Mouse (Mus musculus): ENCODE measurements at regions not wholly inside any gene's neighbourhood (a gene's known extent, or its start where the extent isn't known, plus 50 kb on each side); places are given as distances from the start of the nearest gene placed in this dataset.

DNA sequence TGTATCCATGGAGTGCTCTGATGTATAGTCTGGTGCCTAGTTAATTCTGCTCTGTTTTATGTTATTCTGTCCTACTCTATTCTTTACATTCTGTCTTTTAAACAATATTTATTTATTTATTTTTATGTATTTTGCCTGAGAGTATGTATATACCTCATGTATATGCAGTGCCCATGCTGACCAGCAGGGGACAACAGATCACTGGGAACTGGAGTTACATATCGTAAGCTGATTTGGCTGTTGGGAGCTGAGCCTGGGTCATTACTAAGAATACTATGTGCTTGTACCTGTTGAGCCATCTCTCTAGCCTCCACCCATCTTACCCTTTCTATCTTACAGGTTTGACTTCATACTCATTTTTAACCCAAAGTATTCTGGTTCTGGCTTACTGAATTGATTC is 251.8 kb downstream of the Sec16b start:
- Histone ChIP-seq H3K4me2 (no peak overlapping the region), H3K9me3 (no peaks in the 10 kb centered on the region), H3K36me3 (replicated peaks) (no peaks in the 10 kb centered on the region), H3K4me1 (peaks cover 10% of the 10 kb centered on the region; the same call in 1 of the 2 replicates), H3K27me3 (no peaks in the 10 kb centered on the region), H3K4me3 (replicated peaks) (no peak overlapping the region), H3K27ac (no peak overlapping the region), H3K9ac (no peak overlapping the region)
- ATAC-seq (ENCODE audit: low FRiP score) = no peak
- WGBS = 93% methylated on average over 1 of the region's 1 CpGs

DNA sequence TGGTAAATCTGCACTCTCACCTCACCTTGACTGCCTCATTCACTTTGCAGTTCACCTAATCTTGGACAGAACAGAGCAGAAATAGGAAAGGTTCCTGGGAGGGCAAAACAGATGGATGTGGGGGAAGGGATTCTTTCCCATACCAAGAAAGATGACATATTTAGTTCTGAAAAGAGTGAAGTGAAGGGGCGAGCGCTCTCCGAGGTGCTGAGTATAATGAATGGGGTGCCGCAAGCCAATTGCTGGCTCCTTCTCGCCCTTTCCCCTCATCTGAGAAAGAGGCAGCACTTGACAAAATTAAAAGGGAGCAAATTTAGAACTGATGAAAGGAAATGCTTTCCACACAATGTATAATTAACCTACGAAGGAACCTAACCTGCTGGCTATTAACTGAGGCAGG is 261.7 kb downstream of the Sec16b start:
- ATAC-seq (ENCODE audit: low FRiP score) = no peak; the same call in 1 of the 2 replicates
- Histone ChIP-seq H3K4me3 (replicated peaks) (no peak overlapping the region), H3K36me3 (replicated peaks) (no peaks in the 10 kb centered on the region), H3K9ac (no peak overlapping the region), H3K4me1 (no peaks in the 10 kb centered on the region), H3K27me3 (no peaks in the 10 kb centered on the region), H3K27ac (no peak overlapping the region), H3K9me3 (no peaks in the 10 kb centered on the region), H3K4me2 (no peak overlapping the region)
- WGBS = 34% methylated on average over 6 of the region's 6 CpGs

DNA sequence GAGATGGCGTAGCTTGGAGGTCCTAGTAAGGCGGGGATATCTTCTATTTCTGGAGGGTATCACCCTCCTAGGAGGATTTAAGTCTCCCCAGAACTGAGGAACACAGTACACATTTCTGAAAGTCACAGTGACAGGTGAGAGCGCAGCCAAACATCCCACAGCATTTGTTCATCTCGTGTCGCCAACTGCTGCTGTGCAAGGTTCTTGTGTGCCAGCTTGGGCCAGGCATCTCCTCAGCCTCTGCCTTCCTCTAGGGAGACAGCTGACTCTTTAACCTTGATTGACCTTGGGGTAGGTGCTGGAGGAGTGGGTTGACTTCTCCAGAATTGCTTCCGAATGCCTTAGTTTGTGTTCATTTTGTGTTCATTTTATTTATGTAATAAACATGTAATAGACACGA is 291.2 kb downstream of the Sec16b start:
- no peak overlapping the region for H3K9ac ChIP-seq
- H3K9me3 ChIP-seq = no peaks in the 10 kb centered on the region
- no peak for ATAC-seq (ENCODE audit: low FRiP score)
- H3K4me3 ChIP-seq (replicated peaks) = no peak overlapping the region
- 94% methylated on average over 7 of the region's 7 CpGs for WGBS
- no peak overlapping the region for H3K4me2 ChIP-seq
- no peaks in the 10 kb centered on the region for H3K36me3 ChIP-seq (replicated peaks)
- peaks cover 7% of the 10 kb centered on the region; the same call in 1 of the 2 replicates for H3K4me1 ChIP-seq
- no peaks in the 10 kb centered on the region for H3K27me3 ChIP-seq
- no peak overlapping the region for H3K27ac ChIP-seq

DNA sequence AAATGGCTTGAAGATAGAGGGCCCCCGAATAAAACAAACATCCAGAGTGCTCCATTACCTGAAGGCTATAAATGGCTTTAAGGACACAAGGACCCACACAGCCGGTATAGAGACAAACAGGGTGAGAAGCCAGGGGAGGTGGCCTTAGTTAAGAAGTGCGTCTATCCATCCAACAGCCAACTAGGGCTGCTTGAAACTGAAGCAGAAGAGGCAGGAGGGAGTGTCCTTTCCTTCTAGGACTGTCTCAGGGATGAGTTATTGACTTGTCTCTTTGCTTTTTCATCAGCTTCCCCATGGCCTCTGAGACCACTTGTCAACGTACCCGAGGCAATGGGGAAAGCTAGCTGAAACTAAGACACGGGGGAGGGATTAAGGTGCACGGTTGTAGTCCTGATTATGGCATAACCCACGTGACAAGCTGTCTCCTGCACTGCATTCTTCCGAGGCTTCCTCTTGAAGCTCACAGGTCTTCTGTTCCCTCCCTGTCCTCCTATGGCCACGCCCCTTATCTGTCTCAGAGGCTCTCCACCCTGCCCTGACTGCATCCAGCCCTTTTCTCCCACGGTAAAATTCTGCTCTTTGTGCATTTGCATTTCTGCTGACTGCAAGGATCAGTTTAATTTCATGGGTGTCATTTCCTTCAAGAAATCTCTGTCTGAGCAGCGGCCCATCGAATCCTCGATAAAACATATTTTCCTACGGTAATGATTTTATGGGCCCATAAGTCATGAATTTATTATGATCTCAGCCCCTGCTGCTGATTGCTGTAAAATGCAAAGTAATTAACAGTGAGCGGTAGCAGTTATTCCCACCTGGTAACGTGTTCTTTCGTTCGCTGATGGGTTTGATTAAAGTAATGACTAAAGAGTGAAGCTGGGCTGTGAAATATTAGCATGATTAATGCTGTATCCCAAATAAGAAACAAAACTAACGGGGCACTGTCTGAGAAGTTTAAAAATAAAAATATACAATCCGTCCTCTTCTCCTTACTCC is 292.3 kb downstream of the Sec16b start:
- Histone ChIP-seq H3K4me2 (no peak overlapping the region), H3K27ac (0 out of 2 replicates have a peak overlapping the region, but pooled peaks have one; percentile 25), H3K9ac (no peak overlapping the region), H3K4me1 (peaks cover 7% of the 10 kb centered on the region; the same call in 1 of the 2 replicates), H3K27me3 (no peaks in the 10 kb centered on the region), H3K4me3 (replicated peaks) (no peak overlapping the region), H3K36me3 (replicated peaks) (no peaks in the 10 kb centered on the region), H3K9me3 (no peaks in the 10 kb centered on the region)
- 65% methylated on average over 21 of the region's 21 CpGs for WGBS
- no peak for ATAC-seq (ENCODE audit: low FRiP score)

DNA sequence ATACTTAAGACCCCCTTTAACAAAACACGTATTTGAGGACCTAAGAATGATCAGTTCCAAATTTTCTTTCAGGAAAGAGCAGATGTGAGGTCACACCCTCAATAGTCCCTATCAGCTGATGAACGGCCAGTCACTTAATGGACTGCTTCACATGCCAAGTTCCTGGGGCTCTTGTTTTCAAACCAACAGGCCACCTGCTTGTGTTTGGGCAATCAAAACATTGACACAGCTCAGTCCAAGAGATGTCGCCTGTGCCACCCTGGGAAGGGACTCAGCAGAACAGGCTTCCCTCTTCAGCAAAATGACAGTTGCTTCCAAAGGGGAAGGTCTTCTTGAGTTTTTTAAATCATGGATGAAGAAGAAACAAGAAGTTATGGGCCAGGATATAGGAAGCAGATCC is 294.6 kb downstream of the Sec16b start:
- Histone ChIP-seq H3K4me2 (no peak overlapping the region), H3K27me3 (no peaks in the 10 kb centered on the region), H3K36me3 (replicated peaks) (no peaks in the 10 kb centered on the region), H3K4me3 (replicated peaks) (no peak overlapping the region), H3K9ac (no peak overlapping the region), H3K4me1 (peaks cover 7% of the 10 kb centered on the region; the same call in 1 of the 2 replicates), H3K9me3 (no peaks in the 10 kb centered on the region), H3K27ac (no peak overlapping the region)
- 72% methylated on average over 3 of the region's 3 CpGs for WGBS
- ATAC-seq (ENCODE audit: low FRiP score) = no peak

DNA sequence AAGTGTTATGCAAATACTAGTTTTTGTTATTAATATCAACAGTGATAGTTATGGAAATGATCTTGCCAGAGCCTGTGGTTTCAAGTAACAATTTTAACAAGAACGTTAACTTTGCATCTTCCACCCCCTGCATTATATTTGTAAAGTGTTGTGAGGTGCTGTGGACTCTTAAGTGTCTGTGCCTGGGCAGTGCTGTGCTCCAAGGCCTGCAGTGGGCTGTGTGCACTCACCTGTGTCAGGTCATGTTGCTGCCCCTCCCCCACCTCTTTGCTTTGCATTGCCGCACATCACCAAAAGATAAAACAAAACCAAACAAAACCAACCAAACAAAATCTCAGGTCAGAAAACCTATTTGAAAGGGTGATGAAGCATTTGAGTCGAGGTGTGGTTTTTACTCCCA is 297.7 kb downstream of the Sec16b start:
- Histone ChIP-seq H3K27me3 (no peaks in the 10 kb centered on the region), H3K9ac (no peak overlapping the region), H3K4me1 (peaks cover under 1% of the 10 kb centered on the region; the same call in 1 of the 2 replicates), H3K4me2 (no peak overlapping the region), H3K4me3 (replicated peaks) (no peak overlapping the region), H3K36me3 (replicated peaks) (no peaks in the 10 kb centered on the region), H3K9me3 (no peaks in the 10 kb centered on the region), H3K27ac (no peak overlapping the region)
- ATAC-seq (ENCODE audit: low FRiP score) = no peak
- 70% methylated on average over 3 of the region's 3 CpGs for WGBS

DNA sequence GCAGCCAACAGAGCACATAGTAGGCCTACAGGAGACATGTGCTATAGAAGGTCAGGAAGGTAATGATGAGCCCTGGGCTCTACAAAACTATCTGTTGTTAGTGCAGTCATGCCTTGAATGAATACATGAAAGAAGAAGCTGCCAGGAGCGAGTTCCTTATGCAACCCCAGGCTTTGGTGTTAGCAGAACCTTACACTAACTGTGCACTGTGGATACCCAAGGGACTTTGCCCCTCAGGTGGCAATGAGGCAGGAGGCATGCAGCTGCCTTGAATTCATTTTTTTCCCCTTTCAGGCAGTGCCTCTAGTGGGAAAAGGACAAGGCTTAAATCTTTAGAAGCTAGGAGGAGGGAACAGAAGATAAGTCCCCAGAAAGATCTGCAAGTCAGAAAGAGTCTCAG is 299.8 kb downstream of the Sec16b start:
- H3K9ac ChIP-seq = no peak overlapping the region
- H3K4me3 ChIP-seq (replicated peaks) = no peak overlapping the region
- H3K9me3 ChIP-seq = no peaks in the 10 kb centered on the region
- 87% methylated on average over 1 of the region's 1 CpGs for WGBS
- no peaks in the 10 kb centered on the region for H3K4me1 ChIP-seq
- no peak overlapping the region for H3K4me2 ChIP-seq
- H3K27ac ChIP-seq = no peak overlapping the region
- no peaks in the 10 kb centered on the region for H3K36me3 ChIP-seq (replicated peaks)
- H3K27me3 ChIP-seq = no peaks in the 10 kb centered on the region
- no peak for ATAC-seq (ENCODE audit: low FRiP score)

DNA sequence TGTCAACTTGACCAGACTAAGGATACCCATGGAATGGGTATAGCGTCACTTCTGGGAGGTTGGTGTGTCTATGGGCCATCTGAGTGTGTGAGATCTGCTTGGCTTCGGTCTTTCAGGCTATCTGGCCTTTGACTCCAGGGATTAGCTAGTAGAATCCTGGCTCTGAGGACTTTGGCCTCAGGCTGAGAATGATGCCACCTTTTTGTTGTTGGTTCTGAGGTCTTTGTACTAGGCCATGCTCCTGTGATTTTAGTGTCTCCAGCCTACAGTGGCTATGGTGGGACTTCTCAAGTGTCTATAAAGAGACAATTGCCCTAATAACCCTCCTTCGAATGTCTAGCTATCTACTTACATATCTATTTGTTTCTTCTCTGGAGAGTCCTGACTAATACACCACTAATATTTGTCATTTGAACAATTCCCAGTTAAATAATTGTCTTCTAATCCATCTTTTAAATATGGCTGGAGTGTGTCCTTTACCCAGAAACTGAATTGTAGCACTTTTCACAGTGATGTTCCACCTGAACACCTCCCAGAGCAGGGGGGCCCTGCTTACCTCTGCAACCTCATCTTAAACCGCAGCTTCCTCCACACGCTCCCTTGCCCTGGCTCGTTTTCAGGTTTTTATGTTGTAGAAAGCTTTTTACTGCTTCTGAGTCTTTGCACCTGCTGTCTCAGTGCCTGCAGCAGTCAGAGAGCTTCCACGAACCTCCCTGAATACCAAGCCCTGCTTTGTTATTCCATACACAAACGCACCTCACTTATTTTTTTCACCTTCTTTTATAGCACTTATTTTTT is 303.3 kb downstream of the Sec16b start:
- 72% methylated on average over 8 of the region's 8 CpGs for WGBS

DNA sequence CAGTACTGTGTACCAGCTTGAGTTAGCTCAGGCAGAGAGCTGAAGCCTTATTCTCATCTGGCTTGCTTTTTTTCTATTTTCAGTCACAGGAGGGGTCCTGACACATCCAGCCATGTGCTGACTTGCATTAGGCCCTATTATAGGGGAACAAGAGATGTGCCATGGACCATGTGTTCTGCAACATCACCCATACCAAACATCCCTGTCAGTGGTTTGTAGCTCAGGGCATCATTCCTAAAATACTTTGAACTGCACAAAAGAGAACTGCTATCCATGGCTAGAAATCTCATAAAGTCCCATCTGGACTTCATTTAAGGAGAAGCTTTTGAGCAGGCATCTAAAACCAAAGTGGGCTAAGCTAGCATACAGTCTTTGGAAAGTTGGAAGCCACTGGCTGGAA is 304.1 kb downstream of the Sec16b start:
- H3K4me3 ChIP-seq (replicated peaks) = no peak overlapping the region
- no peak overlapping the region for H3K9ac ChIP-seq
- H3K4me1 ChIP-seq = no peaks in the 10 kb centered on the region
- H3K27ac ChIP-seq = no peak overlapping the region
- H3K27me3 ChIP-seq = no peaks in the 10 kb centered on the region
- no peak for ATAC-seq (ENCODE audit: low FRiP score)
- no peak overlapping the region for H3K4me2 ChIP-seq
- no peaks in the 10 kb centered on the region for H3K36me3 ChIP-seq (replicated peaks)
- H3K9me3 ChIP-seq = no peaks in the 10 kb centered on the region

More for the DNA sequence above, 303.3 kb downstream of the Sec16b start:
- Histone ChIP-seq H3K36me3 (replicated peaks) (no peaks in the 10 kb centered on the region), H3K9ac (no peak overlapping the region), H3K4me3 (replicated peaks) (no peak overlapping the region), H3K4me2 (no peak overlapping the region), H3K9me3 (no peaks in the 10 kb centered on the region), H3K27ac (no peak overlapping the region), H3K4me1 (no peaks in the 10 kb centered on the region), H3K27me3 (no peaks in the 10 kb centered on the region)
- no peak for ATAC-seq (ENCODE audit: low FRiP score)

DNA sequence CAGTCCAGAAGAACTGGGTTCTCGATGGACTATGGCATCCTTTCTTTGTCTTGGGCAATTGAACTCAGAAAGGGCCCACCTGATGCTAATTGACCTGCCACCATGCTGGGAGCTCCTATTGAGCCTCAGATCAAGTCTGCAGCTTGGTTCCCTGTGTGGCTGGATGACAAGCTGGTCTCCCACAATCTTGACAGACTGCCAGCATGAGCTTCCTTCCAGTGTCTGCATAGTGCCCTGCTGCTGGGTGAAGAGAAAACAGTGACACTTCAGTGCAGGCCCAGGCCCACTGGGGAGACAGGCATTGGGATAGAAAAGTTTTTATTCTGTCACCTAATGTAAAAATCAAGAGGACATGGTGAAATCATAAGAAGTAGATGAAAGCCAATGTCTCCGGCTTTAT is 321.4 kb downstream of the Sec16b start:
- 58% methylated on average over 2 of the region's 2 CpGs for WGBS
- Histone ChIP-seq H3K4me2 (no peak overlapping the region), H3K9me3 (no peaks in the 10 kb centered on the region), H3K9ac (no peak overlapping the region), H3K27ac (no peak overlapping the region), H3K36me3 (replicated peaks) (no peaks in the 10 kb centered on the region), H3K4me1 (no peaks in the 10 kb centered on the region), H3K27me3 (no peaks in the 10 kb centered on the region), H3K4me3 (replicated peaks) (no peak overlapping the region)
- ATAC-seq (ENCODE audit: low FRiP score) = no peak

DNA sequence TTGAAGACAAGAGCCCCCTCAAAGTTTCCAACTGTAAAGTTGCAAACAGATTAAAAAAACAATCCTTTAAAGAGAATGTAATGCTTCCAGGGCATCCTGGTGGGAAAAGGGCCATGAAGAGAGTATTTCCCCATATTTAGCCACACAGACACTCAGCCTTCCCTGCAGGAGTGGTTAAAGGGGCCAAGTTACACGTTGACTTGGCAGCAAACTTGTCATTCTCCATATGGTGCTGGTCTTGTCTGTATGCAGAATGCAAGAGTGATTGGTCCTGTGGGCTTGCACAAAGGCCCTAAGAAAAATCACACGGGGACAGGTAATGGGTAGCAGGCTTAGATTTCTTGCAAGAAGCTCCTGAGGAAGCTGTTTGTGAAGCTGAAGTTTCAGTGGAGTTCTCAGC is 325.0 kb downstream of the Sec16b start:
- Histone ChIP-seq H3K27ac (no peak overlapping the region), H3K9ac (no peak overlapping the region), H3K27me3 (no peaks in the 10 kb centered on the region), H3K36me3 (replicated peaks) (no peaks in the 10 kb centered on the region), H3K4me3 (replicated peaks) (no peak overlapping the region), H3K4me1 (no peaks in the 10 kb centered on the region), H3K4me2 (no peak overlapping the region), H3K9me3 (no peaks in the 10 kb centered on the region)
- WGBS = 60% methylated on average over 2 of the region's 2 CpGs
- no peak for ATAC-seq (ENCODE audit: low FRiP score)

DNA sequence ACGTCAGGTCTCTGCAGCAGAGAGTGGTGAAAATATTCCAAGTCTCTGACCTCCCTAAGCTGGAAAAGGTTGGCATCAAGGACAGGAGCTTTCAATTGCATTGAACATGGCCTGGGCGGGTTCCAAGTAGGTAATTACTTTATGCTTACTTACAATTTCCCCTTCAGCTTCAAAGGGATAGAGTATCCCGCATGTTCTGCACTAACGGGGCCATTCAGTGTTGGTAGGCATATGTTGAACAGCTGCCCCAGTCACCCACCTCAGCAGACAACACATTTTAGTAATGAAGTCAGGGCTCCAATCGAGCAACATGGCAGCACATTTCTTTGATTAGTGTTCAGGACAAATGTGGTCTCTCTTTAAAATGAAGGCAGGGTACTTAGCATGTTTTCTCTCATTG is 366.2 kb downstream of the Sec16b start:
- ATAC-seq (ENCODE audit: low FRiP score) = no peak

More for the DNA sequence above, 366.2 kb downstream of the Sec16b start:
- Histone ChIP-seq H3K4me2 (no peak overlapping the region), H3K9me3 (no peaks in the 10 kb centered on the region), H3K27me3 (no peaks in the 10 kb centered on the region), H3K36me3 (replicated peaks) (no peaks in the 10 kb centered on the region), H3K4me1 (peaks cover 3% of the 10 kb centered on the region; the same call in 1 of the 2 replicates), H3K9ac (no peak overlapping the region), H3K4me3 (replicated peaks) (no peak overlapping the region), H3K27ac (no peak overlapping the region)
- WGBS = 50% methylated on average over 5 of the region's 5 CpGs

Data from forebrain, embryonic 12.5 days (tissue).